Mouse (Mus musculus) midbrain, embryonic 15.5 days (tissue): Measurements from ENCODE around the gene Zfp982. TPM values are rescaled to one million over a fixed set of nuclear protein-coding genes. Genes with fewer than 3 reads are reported as not detected.
"Not testable (repeated sequence)": the region's sequence is repeated elsewhere in the genome, so short reads cannot be mapped to it uniquely, and the experiment has no call there.

Source experiments
- ATAC-seq: fragments of 200-750 bp; cut with Nextera tagmentation; replicated peaks from 2 replicates; pipeline ENCODE4 v1.8.0; 2017; ENCODE audit warnings: moderate TSS enrichment
- H3K27ac ChIP-seq: fragments of 300-500 bp; sonication (generic); 2 replicates; pipeline ENCODE4 v1.5.1; 2015; ENCODE audit warnings: mild to moderate bottlenecking, inconsistent platforms
- H3K27me3 ChIP-seq: fragments of 300-500 bp; sonication (generic); replicated peaks from 2 replicates; pipeline ENCODE4 v1.6.1; 2015; ENCODE audit warnings: inconsistent platforms
- H3K36me3 ChIP-seq: fragments of 300-500 bp; sonication (generic); replicated peaks from 2 replicates; pipeline ENCODE4 v1.6.1; 2015; ENCODE audit warnings: inconsistent platforms
- H3K4me1 ChIP-seq: fragments of 300-500 bp; sonication (generic); 2 replicates; pipeline ENCODE4 v1.6.1; 2015; ENCODE audit warnings: inconsistent platforms
- H3K4me2 ChIP-seq: fragments of 300-500 bp; sonication (generic); 2 replicates; pipeline ENCODE4 v1.6.1; 2015; ENCODE audit warnings: inconsistent platforms, mild to moderate bottlenecking, moderate library complexity
- H3K4me3 ChIP-seq: fragments of 300-500 bp; sonication (generic); 2 replicates; pipeline ENCODE4 v1.5.1; 2015; ENCODE audit warnings: mild to moderate bottlenecking, inconsistent platforms
- H3K9ac ChIP-seq: fragments of 300-500 bp; sonication (generic); 2 replicates; pipeline ENCODE4 v1.6.1; 2015; ENCODE audit warnings: mild to moderate bottlenecking, inconsistent platforms
- H3K9me3 ChIP-seq: fragments of 300-500 bp; sonication (generic); 2 replicates; pipeline ENCODE4 v1.6.1; 2016; ENCODE audit warnings: inconsistent platforms
- WGBS: fragments of 180-500 bp; shearing (Covaris S2); methylation state at CpG from one replicate; pipeline ENCODE4 v1.1.7; 2015; ENCODE audit warnings: mixed read lengths; 5-methylcytosine and 5-hydroxymethylcytosine counted together
- polyA plus RNA-seq: library from polyadenylated mRNA; unstranded; fragments of >200 nt; fragmentation: Nextera tagmentation; extraction: Ambion mirVana; gene quantifications from 2 replicates; pipeline ENCODE4 v1.2.1, GENCODE M21; 2015

Zfp982 gene
- polyA plus RNA-seq, 1 experiment from 2014 or later, result 3.9 TPM

DNA sequence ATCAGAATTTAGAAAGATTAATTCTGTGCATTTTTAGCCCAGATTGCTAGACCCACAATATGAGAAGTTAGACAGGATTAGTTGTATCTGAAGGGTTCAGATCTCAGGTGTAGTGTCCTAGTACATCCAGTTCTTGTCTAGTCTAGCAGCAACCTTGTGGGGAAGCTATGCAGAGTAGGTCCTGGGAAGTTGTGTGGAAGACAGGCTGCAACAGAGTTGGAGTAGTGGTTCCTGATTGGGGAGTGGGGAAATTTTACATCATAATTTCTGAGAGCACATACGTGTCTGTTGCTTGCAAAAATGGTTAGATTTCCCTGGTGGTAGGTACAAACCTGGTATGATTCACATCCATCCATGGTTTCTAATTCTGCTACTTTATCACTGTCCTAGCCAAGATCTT lies 32.9 kb downstream of the Zfp982 start:
- H3K4me1 ChIP-seq, result no peaks in the 10 kb centered on the region
- H3K4me2 ChIP-seq, result no peak overlapping the region
- no peak overlapping the region for H3K9ac ChIP-seq
- no peak for ATAC-seq
- no peaks in the 10 kb centered on the region for H3K36me3 ChIP-seq
- 78% methylated on average over 1 of the region's 1 CpGs for WGBS
- H3K4me3 ChIP-seq, result no peak overlapping the region
- H3K27me3 ChIP-seq, result no peaks in the 10 kb centered on the region
- H3K27ac ChIP-seq, result no peak overlapping the region
- H3K9me3 ChIP-seq, result peaks cover 71% of the 10 kb centered on the region

- no peak overlapping the region for H3K9ac ChIP-seq
- whole genome bisulfite sequencing, result 87% methylated on average over 1 of the region's 1 CpGs
- peaks cover 68% of the 10 kb centered on the region for H3K9me3 ChIP-seq
- H3K4me3 ChIP-seq, result no peak overlapping the region
- no peak overlapping the region for H3K4me2 ChIP-seq
- no peaks in the 10 kb centered on the region for H3K4me1 ChIP-seq
- no peaks in the 10 kb centered on the region for H3K36me3 ChIP-seq
- ATAC-seq, result no peak
- no peaks in the 10 kb centered on the region for H3K27me3 ChIP-seq
- H3K27ac ChIP-seq, result no peak overlapping the region
These were observed 38.1 kb downstream of the Zfp982 start for GRCm38 (mm10) chr4:147530366-147530765.

GRCm38 (mm10) chr4:147535916-147536315 lies 43.7 kb downstream of the Zfp982 start:
- H3K4me2 ChIP-seq, H3K4me1 ChIP-seq, H3K27me3 ChIP-seq, ATAC-seq, H3K27ac ChIP-seq, H3K9ac ChIP-seq, H3K36me3 ChIP-seq, H3K4me3 ChIP-seq: not testable (repeated sequence)
- peaks cover 53% of the 10 kb centered on the region for H3K9me3 ChIP-seq

DNA sequence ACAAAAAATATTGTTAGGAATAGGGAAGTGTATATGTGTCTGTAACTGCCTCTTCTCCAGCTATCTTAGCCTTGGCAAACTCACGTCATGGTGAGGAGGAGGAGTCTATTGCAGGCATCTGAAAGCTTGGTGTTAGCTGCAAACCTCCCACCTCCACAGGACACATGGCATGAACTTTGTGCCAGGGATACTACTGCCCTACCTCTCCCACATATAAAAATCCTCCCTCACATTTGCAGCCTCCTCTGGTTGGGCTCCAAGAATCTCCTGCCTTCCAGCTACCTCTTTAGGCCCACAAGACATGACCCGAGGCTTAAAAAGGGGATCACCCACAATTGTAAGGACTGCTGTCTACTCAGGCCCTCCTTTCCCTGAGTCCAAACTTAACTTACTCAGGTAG lies 45.5 kb downstream of the Zfp982 start:
- H3K4me2 ChIP-seq, result no peak overlapping the region
- no peak overlapping the region for H3K27ac ChIP-seq
- H3K27me3 ChIP-seq, result no peaks in the 10 kb centered on the region
- no peaks in the 10 kb centered on the region for H3K36me3 ChIP-seq
- WGBS, result 70% methylated on average over 2 of the region's 2 CpGs
- H3K9ac ChIP-seq, result no peak overlapping the region
- no peaks in the 10 kb centered on the region for H3K4me1 ChIP-seq
- no peak for ATAC-seq
- H3K9me3 ChIP-seq, result peaks cover 41% of the 10 kb centered on the region
- H3K4me3 ChIP-seq, result no peak overlapping the region

DNA sequence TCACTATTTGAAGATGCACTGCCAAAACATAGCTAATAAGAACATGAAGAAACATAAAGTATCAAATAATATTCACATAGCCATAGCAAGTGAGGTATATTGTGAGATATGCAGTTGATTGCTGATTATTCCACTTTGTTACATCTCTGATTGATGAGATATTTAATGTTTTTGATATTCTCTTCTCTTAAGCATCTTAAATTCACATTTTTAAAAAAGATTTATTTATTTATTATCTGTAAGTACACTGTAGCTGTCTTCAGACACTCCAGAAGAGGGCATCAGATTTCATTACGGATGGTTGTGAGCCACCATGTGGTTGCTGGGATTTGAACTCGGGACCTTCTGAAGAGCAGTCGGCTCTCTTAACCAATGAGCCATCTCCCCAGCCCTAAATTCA lies 47.7 kb downstream of the Zfp982 start, which contains the start of gene Gm16503:
TSS of gene Gm16503 (plus strand) at position 301 of the 400 bp plus-strand sequence.
- 87% methylated on average over 3 of the region's 3 CpGs for WGBS
- H3K4me2 ChIP-seq, H3K4me3 ChIP-seq, H3K27ac ChIP-seq, H3K9ac ChIP-seq, H3K27me3 ChIP-seq, H3K36me3 ChIP-seq, ATAC-seq, H3K4me1 ChIP-seq: not testable (repeated sequence)
- H3K9me3 ChIP-seq, result peaks cover 38% of the 10 kb centered on the region

DNA sequence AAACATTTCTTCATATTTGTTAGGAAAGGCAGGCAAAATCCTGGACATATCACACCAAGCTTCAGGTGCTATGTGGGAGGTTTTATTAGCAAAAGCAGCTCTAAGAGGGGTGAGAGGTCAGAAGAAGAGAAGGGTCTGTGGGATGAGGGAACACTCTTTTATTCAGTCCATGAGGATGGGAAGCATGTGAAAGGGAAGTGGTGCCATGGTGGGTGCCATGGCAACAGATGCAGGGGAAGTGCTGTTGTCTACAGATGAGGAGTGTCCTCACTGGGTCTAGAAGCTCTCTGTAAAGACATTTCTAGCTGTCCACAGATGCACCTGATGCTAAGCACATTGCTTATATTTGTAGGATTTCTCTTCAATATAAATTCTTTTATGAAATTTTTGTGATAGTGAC lies 48.9 kb downstream of the Zfp982 start:
- Histone ChIP-seq H3K4me2 (no peak overlapping the region), H3K27me3 (no peaks in the 10 kb centered on the region), H3K36me3 (no peaks in the 10 kb centered on the region), H3K4me3 (no peak overlapping the region), H3K9ac (no peak overlapping the region), H3K27ac (no peak overlapping the region), H3K4me1 (no peaks in the 10 kb centered on the region), H3K9me3 (peaks cover 32% of the 10 kb centered on the region)
- no peak for ATAC-seq

DNA sequence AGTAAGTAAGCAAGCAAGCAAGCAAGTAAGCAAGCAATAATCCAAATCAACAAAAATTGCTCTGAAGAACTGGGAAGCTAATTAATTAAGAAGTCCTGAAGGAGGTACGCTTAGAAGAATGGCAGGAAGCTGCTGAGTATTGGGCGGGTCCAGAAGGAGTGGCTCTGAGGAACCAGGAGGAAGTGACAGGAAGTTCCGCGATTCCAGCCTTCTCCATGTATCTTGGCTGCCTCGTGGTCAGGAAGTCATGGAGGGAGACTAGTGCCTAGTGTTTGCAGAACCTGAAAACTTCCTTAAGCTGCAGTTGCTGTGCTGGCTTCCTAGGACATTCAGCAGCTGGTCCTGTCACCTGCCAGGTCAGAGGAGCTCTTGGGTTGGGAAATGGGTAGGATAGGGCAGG lies 60.9 kb downstream of the Zfp982 start, which contains the start of gene Zfp985:
TSS of gene Zfp985 (plus strand) at position 207 of the 400 bp plus-strand sequence.
- H3K27me3 ChIP-seq, H3K4me2 ChIP-seq, H3K4me1 ChIP-seq, H3K4me3 ChIP-seq, H3K9ac ChIP-seq, H3K36me3 ChIP-seq, ATAC-seq, H3K27ac ChIP-seq: not testable (repeated sequence)
- H3K9me3 ChIP-seq, result peaks cover 17% of the 10 kb centered on the region; the same call in 1 of the 2 replicates
- WGBS, result 73% methylated on average over 5 of the region's 5 CpGs

- H3K36me3 ChIP-seq, H3K4me2 ChIP-seq, H3K4me1 ChIP-seq, ATAC-seq, H3K9ac ChIP-seq, H3K4me3 ChIP-seq, H3K27ac ChIP-seq, H3K27me3 ChIP-seq: not testable (repeated sequence)
- 77% methylated on average over 2 of the region's 2 CpGs for WGBS
- peaks cover 21% of the 10 kb centered on the region; the same call in 1 of the 2 replicates for H3K9me3 ChIP-seq
These were observed 62.1 kb downstream of the Zfp982 start for GRCm38 (mm10) chr4:147554361-147554760.

DNA sequence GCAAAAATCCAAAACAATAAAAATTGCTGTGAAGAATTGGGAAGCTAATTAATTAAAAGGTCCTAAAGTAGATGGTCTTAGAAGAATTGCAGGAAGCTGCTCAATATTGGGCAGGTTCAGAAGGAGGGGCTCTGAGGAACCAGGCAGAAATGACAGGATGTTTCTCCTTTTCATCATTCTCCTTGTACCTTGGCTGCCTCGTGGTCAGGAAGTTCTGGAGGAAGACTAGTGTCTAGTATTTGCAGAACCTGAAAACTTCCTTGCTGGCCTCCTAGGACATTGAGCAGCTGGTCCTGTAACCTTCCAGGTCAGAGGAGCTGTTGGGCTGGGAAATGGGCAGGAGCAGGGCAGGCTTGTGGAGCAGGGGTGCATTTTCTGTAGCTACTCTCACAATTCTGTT lies 64.7 kb downstream of the Zfp982 start:
- 52% methylated on average over 1 of the region's 1 CpGs for WGBS
- not testable (repeated sequence) for H3K4me2 ChIP-seq, ATAC-seq

DNA sequence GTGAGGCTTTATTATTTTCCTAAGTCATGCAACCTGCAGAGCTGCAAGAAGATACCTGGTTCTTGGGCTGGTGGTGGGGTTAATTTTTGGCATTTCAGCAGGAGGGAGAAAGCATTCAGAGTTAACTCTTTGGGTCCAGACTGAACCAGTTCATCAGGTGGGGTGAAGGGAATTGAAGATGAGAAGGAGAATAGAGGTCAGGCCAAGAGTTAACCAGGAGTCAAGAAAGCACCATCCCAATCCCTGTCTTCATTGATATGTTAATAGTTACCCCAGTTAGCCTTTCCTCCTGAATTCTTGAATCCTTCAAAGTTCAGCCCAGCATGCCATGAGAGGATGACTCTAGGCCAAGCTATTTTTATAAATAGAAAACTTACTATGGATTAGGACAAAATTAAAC lies 65.8 kb downstream of the Zfp982 start:
- H3K4me1 ChIP-seq, H3K4me2 ChIP-seq, H3K27me3 ChIP-seq, H3K4me3 ChIP-seq, ATAC-seq, H3K9ac ChIP-seq, H3K36me3 ChIP-seq, H3K27ac ChIP-seq: not testable (repeated sequence)
- peaks cover 20% of the 10 kb centered on the region; the same call in 1 of the 2 replicates for H3K9me3 ChIP-seq

More for the DNA sequence above, 64.7 kb downstream of the Zfp982 start:
- not testable (repeated sequence) for H3K27me3 ChIP-seq, H3K4me3 ChIP-seq, H3K27ac ChIP-seq, H3K9ac ChIP-seq, H3K36me3 ChIP-seq, H3K4me1 ChIP-seq
- peaks cover 24% of the 10 kb centered on the region; the same call in 1 of the 2 replicates for H3K9me3 ChIP-seq

GRCm38 (mm10) chr4:147559096-147559495 lies 66.9 kb downstream of the Zfp982 start:
- not testable (repeated sequence) for H3K36me3 ChIP-seq, ATAC-seq, H3K4me1 ChIP-seq, H3K4me3 ChIP-seq, H3K4me2 ChIP-seq, H3K9ac ChIP-seq, H3K27me3 ChIP-seq, H3K27ac ChIP-seq
- H3K9me3 ChIP-seq, result peaks cover 25% of the 10 kb centered on the region; the same call in 1 of the 2 replicates
- WGBS, result 49% methylated on average over 1 of the region's 1 CpGs
